In the genomic region with DNA sequence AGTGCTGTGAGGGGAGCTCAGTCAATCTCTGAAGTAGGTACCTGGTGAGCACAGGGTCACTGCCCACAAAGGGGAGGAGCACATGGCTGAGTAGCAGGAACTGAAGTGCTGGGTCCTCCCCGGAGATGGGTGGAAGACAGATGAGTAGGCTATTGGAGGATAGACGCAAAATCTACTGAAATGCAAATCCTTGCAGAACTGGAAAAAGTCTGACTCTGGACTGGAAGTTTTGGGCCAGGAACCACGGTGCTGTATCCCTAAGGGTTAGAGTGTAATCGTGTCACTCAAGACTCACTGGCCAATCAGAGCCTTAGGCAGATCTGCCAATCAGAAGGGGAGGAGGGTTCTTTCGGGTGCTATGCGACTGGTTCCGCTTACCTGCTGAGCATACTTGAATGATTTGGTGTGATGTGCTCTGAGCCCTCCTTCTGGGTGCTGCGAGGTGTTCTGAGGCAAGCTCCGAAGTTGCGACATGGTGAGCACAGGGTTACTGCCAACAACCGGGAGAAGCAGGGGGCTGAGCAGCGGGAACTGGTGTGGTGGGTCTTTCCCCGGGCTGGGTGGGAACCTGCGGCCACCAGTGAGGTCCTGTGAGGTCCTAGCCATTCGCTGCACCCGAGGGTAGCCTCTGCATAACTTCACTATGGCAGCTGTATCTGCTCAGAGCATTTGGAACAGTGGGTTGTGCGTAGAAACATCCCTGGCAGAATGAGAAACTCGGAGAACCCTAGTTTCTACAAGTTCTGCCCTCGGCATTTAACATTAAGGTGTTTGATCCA, we compare ENCODE assay signal across 8 mouse cellular contexts.
DNase-seq lines count a peak whose midpoint lies in the region; ATAC-seq and TF ChIP-seq lines count a peak whose summit lies in the region.

No protein-coding gene starts in this region.

- WGBS in embryonic facial prominence, embryonic 10.5 days, result 3% methylated on average over 19 of the region's 19 CpGs
- 1% methylated on average over 19 of the region's 19 CpGs for WGBS in kidney, embryonic 14.5 days
- 3% methylated on average over 19 of the region's 19 CpGs for WGBS in limb, embryonic 13.5 days
- WGBS in midbrain, embryonic 14.5 days, result 3% methylated on average over 19 of the region's 19 CpGs

- no peaks in the 10 kb centered on the region for H3K9me3 ChIP-seq in embryonic facial prominence, embryonic 10.5 days
- no peaks in the 10 kb centered on the region for H3K9me3 ChIP-seq in kidney, embryonic 14.5 days (ENCODE audit: control insufficient read depth, low read length)
- H3K9me3 ChIP-seq in limb, embryonic 13.5 days, result no peaks in the 10 kb centered on the region
- H3K9me3 ChIP-seq in midbrain, embryonic 14.5 days (ENCODE audit: control insufficient read depth, low read length), result no peaks in the 10 kb centered on the region

- H3K4me1 ChIP-seq in embryonic facial prominence, embryonic 10.5 days, result peaks cover 5% of the 10 kb centered on the region
- H3K4me1 ChIP-seq in kidney, embryonic 14.5 days (ENCODE audit: control insufficient read depth, insufficient read depth, low read length), result no peaks in the 10 kb centered on the region
- H3K4me1 ChIP-seq in limb, embryonic 13.5 days, result peaks cover 6% of the 10 kb centered on the region; the same call in 1 of the 2 replicates
- no peaks in the 10 kb centered on the region; the same call in 1 of the 2 replicates for H3K4me1 ChIP-seq in midbrain, embryonic 14.5 days (ENCODE audit: control insufficient read depth, insufficient read depth, low read length)

- intact Hi-C loops in gastrocnemius, adult 2 months (cut with DNase I), result no loop called here
- intact Hi-C loops in gastrocnemius, postnatal 36 days (cut with DNase I), result no loop called here

- H3K27me3 ChIP-seq in embryonic facial prominence, embryonic 10.5 days (replicated peaks; ENCODE audit: low read depth, poor library complexity, severe bottlenecking), result no peaks in the 10 kb centered on the region
- no peaks in the 10 kb centered on the region for H3K27me3 ChIP-seq in kidney, embryonic 14.5 days (ENCODE audit: control insufficient read depth, insufficient read depth, low read length)
- H3K27me3 ChIP-seq in limb, embryonic 13.5 days, result no peaks in the 10 kb centered on the region
- no peaks in the 10 kb centered on the region for H3K27me3 ChIP-seq in midbrain, embryonic 14.5 days (ENCODE audit: control insufficient read depth, insufficient read depth, low read length)

- H3K9ac ChIP-seq in kidney, embryonic 14.5 days (ENCODE audit: low read depth, low read length), result peak overlapping the region; percentile 49
- peak overlapping the region; percentile 63 for H3K9ac ChIP-seq in limb, embryonic 13.5 days
- peak overlapping the region; percentile 39 for H3K9ac ChIP-seq in midbrain, embryonic 14.5 days (replicated peaks; ENCODE audit: low read length)

- no peaks in the 10 kb centered on the region for H3K36me3 ChIP-seq in embryonic facial prominence, embryonic 10.5 days (replicated peaks)
- H3K36me3 ChIP-seq in kidney, embryonic 14.5 days (ENCODE audit: control insufficient read depth, insufficient read depth, low read length), result no peaks in the 10 kb centered on the region
- no peaks in the 10 kb centered on the region for H3K36me3 ChIP-seq in limb, embryonic 13.5 days
- H3K36me3 ChIP-seq in midbrain, embryonic 14.5 days (ENCODE audit: control insufficient read depth, insufficient read depth, low read length), result no peaks in the 10 kb centered on the region

- no peak for TF ChIP-seq CTCF in gastrocnemius, adult 2 months (IDR thresholded peaks at IDR 0.05)

- peak overlapping the region; percentile 72 for H3K4me2 ChIP-seq in kidney, embryonic 14.5 days (replicated peaks; ENCODE audit: low read depth, low read length)
- H3K4me2 ChIP-seq in limb, embryonic 13.5 days (replicated peaks), result peak overlapping the region; percentile 80
- peak overlapping the region; percentile 72 for H3K4me2 ChIP-seq in midbrain, embryonic 14.5 days (ENCODE audit: low read length)

- DNase-seq in gastrocnemius, adult 2 months, result peak; percentile 13
- DNase-seq in gastrocnemius, postnatal 36 days, result no peak
- DNase-seq in embryonic facial prominence, embryonic 10.5 days (ENCODE audit: low spot score), result peak; percentile 80
- peak; percentile 3 for DNase-seq in heart, adult 8-10 months (ENCODE audit: low spot score)
- peak; percentile 85 for DNase-seq in midbrain, embryonic 14.5 days
- peak; percentile 7 to 41 for DNase-seq in spleen, postnatal 10 days (ENCODE audit: low spot score in 2 of 2)

- peak overlapping the region; percentile 56 for H3K4me3 ChIP-seq in gastrocnemius, adult 2 months
- H3K4me3 ChIP-seq in embryonic facial prominence, embryonic 10.5 days, result peak overlapping the region; percentile 77
- peak overlapping the region; percentile 58 for H3K4me3 ChIP-seq in kidney, embryonic 14.5 days (ENCODE audit: low read length)
- H3K4me3 ChIP-seq in limb, embryonic 13.5 days, result peak overlapping the region; percentile 61
- H3K4me3 ChIP-seq in midbrain, embryonic 14.5 days (replicated peaks; ENCODE audit: low read depth, low read length), result peak overlapping the region; percentile 45

- ATAC-seq in kidney, embryonic 14.5 days (ENCODE audit: low FRiP score, low TSS enrichment), result peak; percentile 100
- peak; percentile 98 for ATAC-seq in limb, embryonic 13.5 days (ENCODE audit: low FRiP score, low read depth)
- ATAC-seq in midbrain, embryonic 14.5 days (ENCODE audit: low FRiP score, low TSS enrichment), result peak; percentile 98

- no peak overlapping the region for H3K27ac ChIP-seq in gastrocnemius, adult 2 months
- H3K27ac ChIP-seq in embryonic facial prominence, embryonic 10.5 days (replicated peaks), result peak overlapping the region; percentile 81
- H3K27ac ChIP-seq in kidney, embryonic 14.5 days (ENCODE audit: low read depth, low read length), result no peak overlapping the region
- H3K27ac ChIP-seq in limb, embryonic 13.5 days, result no peak overlapping the region
- H3K27ac ChIP-seq in midbrain, embryonic 14.5 days (replicated peaks; ENCODE audit: low read depth, low read length), result no peak overlapping the region

Comparison
In these comparisons a context has a peak if more than half of its experiments do, and no peak if none do; other contexts are left out.
1. DNase-seq: peak in gastrocnemius, adult 2 months (single experiment), embryonic facial prominence, embryonic 10.5 days (single experiment), heart, adult 8-10 months (single experiment), midbrain, embryonic 14.5 days (single experiment) and spleen, postnatal 10 days (2 of 2); none in gastrocnemius, postnatal 36 days (0 of 2).
2. Peak in every context shown above with its lines, with median percentiles within 50 percentile points of each other: H3K4me3 ChIP-seq, ATAC-seq, H3K4me2 ChIP-seq and H3K9ac ChIP-seq.